Mouse (Mus musculus): Measurements from ENCODE around the gene Ing2. TPM values are rescaled to one million over a fixed set of nuclear protein-coding genes. Genes with fewer than 3 reads are reported as not detected.

Ing2 gene
- total and polyA plus RNA-seq, 3 experiments, result 5.7 to 33.0 (median 32.2) TPM

DNA sequence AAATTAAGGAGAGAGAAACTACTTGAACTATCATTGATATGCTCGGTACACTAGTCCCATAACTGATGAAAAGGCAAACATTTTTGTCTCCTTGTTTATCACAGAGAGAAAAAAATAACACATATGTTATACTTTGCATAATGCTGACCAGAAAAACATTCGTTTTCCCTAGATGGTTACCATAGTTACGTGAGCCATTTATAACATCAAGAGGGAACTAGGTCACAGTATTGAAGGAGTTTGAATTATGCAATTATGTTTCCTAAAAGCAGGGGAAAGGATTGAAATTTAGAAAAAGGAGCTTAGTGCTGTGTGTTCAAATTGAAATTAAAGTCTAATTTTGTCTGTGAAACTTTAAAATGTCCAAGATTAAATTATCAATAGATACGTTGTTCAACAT, 5.0 kb upstream of the Ing2 start:
- DNase-seq (ENCODE audit: low spot score) (no peak), ATAC-seq (ENCODE audit: extremely low read depth, insufficient number of reproducible peaks, low FRiP score, poor library complexity, severe bottlenecking) (no peak)
- H3K4me1 ChIP-seq (ENCODE audit: insufficient read depth, low read depth, low read length), result peaks cover 11% of the 10 kb centered on the region
- H3K4me3 ChIP-seq (ENCODE audit: low read depth, low read length), result no peak overlapping the region
- peaks cover 32% of the 10 kb centered on the region for H3K36me3 ChIP-seq (replicated peaks)
- H3K27me3 ChIP-seq (ENCODE audit: insufficient read depth, low read length), result no peaks in the 10 kb centered on the region
- no peak for TF ChIP-seq GATA1 (IDR thresholded peaks at IDR 0.05; ENCODE audit: borderline replicate concordance, low read length)
- no peak for TF ChIP-seq POLR2AphosphoS5 (IDR thresholded peaks at IDR 0.05; ENCODE audit: insufficient replicate concordance, low read depth, low read length)
- no peak for TF ChIP-seq CTCF (IDR thresholded peaks at IDR 0.05; ENCODE audit: low read depth, low read length)
- TF ChIP-seq TAL1 (conservative IDR thresholded peaks at IDR 0.05; ENCODE audit: low read depth, low read length), result no peak
- TF ChIP-seq GATA2 (IDR thresholded peaks at IDR 0.05; ENCODE audit: borderline replicate concordance, low read depth, low read length), result no peak
- H3K9me3 ChIP-seq (replicated peaks), result no peaks in the 10 kb centered on the region

DNA sequence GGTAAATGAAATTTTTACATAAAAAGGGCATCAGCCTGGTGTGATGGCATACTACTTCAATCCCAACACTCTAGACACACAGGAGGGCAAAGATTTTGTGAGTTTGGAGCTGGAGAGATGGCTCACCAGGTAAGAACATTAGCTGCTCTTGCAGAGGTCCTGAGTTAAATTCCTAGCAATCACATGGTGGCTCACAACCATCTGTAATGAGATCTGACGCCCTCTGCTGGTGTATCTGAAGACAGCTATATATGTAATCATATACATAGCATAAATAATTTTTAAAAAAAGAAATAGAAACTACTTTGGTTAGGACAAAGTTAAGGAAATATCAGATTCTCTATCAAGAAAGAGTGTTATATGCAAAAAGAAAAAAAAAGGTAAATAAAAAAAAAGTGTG, 4.2 kb upstream of the Ing2 start:
- no peak for DNase-seq (ENCODE audit: low spot score)

DNA sequence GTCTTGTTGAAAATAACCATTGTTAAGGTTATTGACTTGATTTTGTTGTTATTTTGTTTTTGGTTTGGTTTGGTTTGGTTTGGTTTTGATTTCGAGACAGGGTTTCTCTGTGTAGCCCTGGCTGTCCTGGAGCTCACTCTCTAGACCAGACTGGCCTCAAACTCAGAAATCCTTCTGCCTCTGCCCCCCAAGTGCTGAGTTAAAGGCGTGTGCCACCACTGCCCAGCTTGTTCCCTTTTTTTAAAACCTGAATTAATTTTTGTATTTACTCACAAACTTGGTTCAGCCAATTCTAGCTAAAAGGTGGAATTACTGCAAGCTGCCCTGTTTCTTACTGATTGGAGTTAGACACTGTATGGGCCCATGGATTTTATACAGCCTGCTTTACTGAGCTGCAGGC, 1.3 kb upstream of the Ing2 start:
- no peak for DNase-seq (ENCODE audit: low spot score)
- Histone ChIP-seq H3K27me3 (ENCODE audit: insufficient read depth, low read length) (no peaks in the 10 kb centered on the region), H3K4me3 (ENCODE audit: low read depth, low read length) (peak overlapping the region; percentile 30; the same call in 1 of the 2 replicates), H3K36me3 (replicated peaks) (peaks cover 25% of the 10 kb centered on the region), H3K4me1 (ENCODE audit: insufficient read depth, low read depth, low read length) (peaks cover 11% of the 10 kb centered on the region), H3K9me3 (replicated peaks) (no peaks in the 10 kb centered on the region)
- TF ChIP-seq CTCF (IDR thresholded peaks at IDR 0.05; ENCODE audit: low read depth, low read length) (no peak), GATA2 (IDR thresholded peaks at IDR 0.05; ENCODE audit: borderline replicate concordance, low read depth, low read length) (no peak), GATA1 (IDR thresholded peaks at IDR 0.05; ENCODE audit: borderline replicate concordance, low read length) (no peak), POLR2AphosphoS5 (IDR thresholded peaks at IDR 0.05; ENCODE audit: insufficient replicate concordance, low read depth, low read length) (no peak), TAL1 (conservative IDR thresholded peaks at IDR 0.05; ENCODE audit: low read depth, low read length) (no peak)
- no peak for ATAC-seq (ENCODE audit: extremely low read depth, insufficient number of reproducible peaks, low FRiP score, poor library complexity, severe bottlenecking)

More for the DNA sequence above, 4.2 kb upstream of the Ing2 start:
- H3K4me3 ChIP-seq (ENCODE audit: low read depth, low read length), result no peak overlapping the region
- no peak for ATAC-seq (ENCODE audit: extremely low read depth, insufficient number of reproducible peaks, low FRiP score, poor library complexity, severe bottlenecking)
- TF ChIP-seq GATA2 (IDR thresholded peaks at IDR 0.05; ENCODE audit: borderline replicate concordance, low read depth, low read length) (no peak), POLR2AphosphoS5 (IDR thresholded peaks at IDR 0.05; ENCODE audit: insufficient replicate concordance, low read depth, low read length) (no peak), GATA1 (IDR thresholded peaks at IDR 0.05; ENCODE audit: borderline replicate concordance, low read length) (no peak), CTCF (IDR thresholded peaks at IDR 0.05; ENCODE audit: low read depth, low read length) (no peak)
- peaks cover 11% of the 10 kb centered on the region for H3K4me1 ChIP-seq (ENCODE audit: insufficient read depth, low read depth, low read length)
- H3K27me3 ChIP-seq (ENCODE audit: insufficient read depth, low read length), result no peaks in the 10 kb centered on the region
- H3K9me3 ChIP-seq (replicated peaks), result no peaks in the 10 kb centered on the region
- peaks cover 32% of the 10 kb centered on the region for H3K36me3 ChIP-seq (replicated peaks)

DNA sequence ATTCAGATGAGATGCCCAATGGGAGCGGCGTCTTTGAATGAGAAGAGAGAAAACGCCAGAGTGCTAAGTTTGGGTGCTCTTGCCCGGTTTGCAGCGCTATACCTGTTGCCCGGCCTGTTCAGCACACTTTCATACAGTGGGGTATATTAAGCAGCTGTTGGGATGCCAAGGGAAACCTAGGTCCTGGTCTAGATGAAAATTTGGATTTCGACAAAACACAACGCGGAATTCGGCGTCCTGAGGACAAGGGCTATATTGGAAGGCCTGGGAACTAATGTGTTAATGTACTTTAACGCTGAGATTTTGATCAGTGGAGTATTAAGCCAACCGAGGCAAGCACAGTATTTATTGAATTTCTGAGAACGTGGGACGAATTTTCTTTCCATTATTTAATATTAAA, 868 bp upstream of the Ing2 start:
- peaks cover 23% of the 10 kb centered on the region for H3K36me3 ChIP-seq (replicated peaks)
- DNase-seq (ENCODE audit: low spot score) (no peak), ATAC-seq (ENCODE audit: extremely low read depth, insufficient number of reproducible peaks, low FRiP score, poor library complexity, severe bottlenecking) (no peak)
- TF ChIP-seq GATA1 (IDR thresholded peaks at IDR 0.05; ENCODE audit: borderline replicate concordance, low read length), result no peak
- TF ChIP-seq GATA2 (IDR thresholded peaks at IDR 0.05; ENCODE audit: borderline replicate concordance, low read depth, low read length), result no peak
- no peak for TF ChIP-seq TAL1 (conservative IDR thresholded peaks at IDR 0.05; ENCODE audit: low read depth, low read length)
- TF ChIP-seq POLR2AphosphoS5 (IDR thresholded peaks at IDR 0.05; ENCODE audit: insufficient replicate concordance, low read depth, low read length), result no peak
- TF ChIP-seq CTCF (IDR thresholded peaks at IDR 0.05; ENCODE audit: low read depth, low read length), result no peak
- H3K9me3 ChIP-seq (replicated peaks), result no peaks in the 10 kb centered on the region
- H3K4me3 ChIP-seq (ENCODE audit: low read depth, low read length), result peak overlapping the region; percentile 99
- no peaks in the 10 kb centered on the region for H3K27me3 ChIP-seq (ENCODE audit: insufficient read depth, low read length)
- peaks cover 11% of the 10 kb centered on the region for H3K4me1 ChIP-seq (ENCODE audit: insufficient read depth, low read depth, low read length)

DNA sequence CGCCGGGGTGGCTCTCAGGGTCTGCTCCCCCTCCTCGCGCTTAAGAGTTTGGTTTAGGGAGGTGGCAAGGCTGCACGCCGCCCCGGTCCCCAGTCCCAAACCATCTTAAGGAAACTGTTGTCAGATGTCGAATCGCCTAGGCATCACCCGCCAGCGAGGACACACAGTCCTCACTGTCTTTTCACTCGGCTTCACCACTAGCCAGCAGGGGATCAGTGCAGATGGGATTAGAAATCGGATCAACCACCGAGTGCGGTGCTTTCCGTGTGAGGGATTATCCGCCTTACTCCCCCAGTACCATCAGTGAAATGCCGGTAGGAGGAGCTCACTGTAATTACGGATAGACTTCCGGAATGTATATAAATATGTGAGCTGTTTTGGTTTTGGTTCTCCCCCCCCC, 430 bp upstream of the Ing2 start:
- H3K9me3 ChIP-seq (replicated peaks), result no peaks in the 10 kb centered on the region
- H3K27me3 ChIP-seq (ENCODE audit: insufficient read depth, low read length), result no peaks in the 10 kb centered on the region
- peaks cover 13% of the 10 kb centered on the region for H3K4me1 ChIP-seq (ENCODE audit: insufficient read depth, low read depth, low read length)
- ATAC-seq (ENCODE audit: extremely low read depth, insufficient number of reproducible peaks, low FRiP score, poor library complexity, severe bottlenecking), result peak; percentile 18; the same call in 1 of the 2 replicates
- peak overlapping the region; percentile 99 for H3K4me3 ChIP-seq (ENCODE audit: low read depth, low read length)
- TF ChIP-seq POLR2AphosphoS5 (IDR thresholded peaks at IDR 0.05; ENCODE audit: insufficient replicate concordance, low read depth, low read length), result no peak
- H3K36me3 ChIP-seq (replicated peaks), result peaks cover 23% of the 10 kb centered on the region
- DNase-seq (ENCODE audit: low spot score), result peak; percentile 66

DNA sequence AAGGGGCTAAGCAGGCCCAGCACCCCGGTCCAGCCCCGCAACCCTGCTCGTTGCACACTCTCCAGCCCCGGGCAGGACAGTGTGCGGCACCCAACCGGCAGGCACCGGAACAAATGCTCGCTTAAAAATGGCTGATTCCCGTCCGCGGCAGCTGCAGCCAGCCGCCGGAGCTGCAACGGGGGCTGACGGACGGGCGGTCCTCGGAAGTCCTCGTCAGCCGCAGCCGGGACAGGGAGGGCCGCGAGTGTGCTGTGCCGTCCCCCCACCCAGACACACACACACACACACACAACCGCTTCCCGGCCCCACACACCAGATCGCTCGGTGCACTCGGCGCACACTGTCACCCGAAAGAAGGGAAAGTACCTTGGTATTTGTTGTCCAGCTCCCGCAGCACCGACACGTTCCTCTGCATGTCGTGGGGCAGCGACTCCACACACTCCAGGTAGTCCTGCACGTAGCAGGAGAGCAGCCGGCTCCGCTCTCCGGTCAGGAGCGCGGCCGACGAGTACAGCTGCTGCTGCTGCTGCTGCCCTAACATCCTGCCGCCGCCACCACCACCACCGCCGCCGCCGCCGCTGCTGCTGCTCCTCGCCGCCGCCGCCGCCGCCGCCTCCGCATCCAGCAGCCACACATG, 1.1 kb downstream of the Ing2 start:
- no peaks in the 10 kb centered on the region for H3K9me3 ChIP-seq (replicated peaks)
- ATAC-seq (ENCODE audit: extremely low read depth, insufficient number of reproducible peaks, low FRiP score, poor library complexity, severe bottlenecking), result no peak
- no peak for DNase-seq (ENCODE audit: low spot score)

More for the DNA sequence above, 1.1 kb downstream of the Ing2 start:
- peak overlapping the region; percentile 99 for H3K4me3 ChIP-seq (ENCODE audit: low read depth, low read length)
- no peaks in the 10 kb centered on the region for H3K27me3 ChIP-seq (ENCODE audit: insufficient read depth, low read length)
- H3K4me1 ChIP-seq (ENCODE audit: insufficient read depth, low read depth, low read length), result peaks cover 13% of the 10 kb centered on the region
- H3K36me3 ChIP-seq (replicated peaks), result peaks cover 28% of the 10 kb centered on the region
- TF ChIP-seq GATA2 (IDR thresholded peaks at IDR 0.05; ENCODE audit: borderline replicate concordance, low read depth, low read length) (no peak), GATA1 (IDR thresholded peaks at IDR 0.05; ENCODE audit: borderline replicate concordance, low read length) (no peak), TAL1 (conservative IDR thresholded peaks at IDR 0.05; ENCODE audit: low read depth, low read length) (no peak), POLR2AphosphoS5 (IDR thresholded peaks at IDR 0.05; ENCODE audit: insufficient replicate concordance, low read depth, low read length) (no peak), CTCF (IDR thresholded peaks at IDR 0.05; ENCODE audit: low read depth, low read length) (no peak)

Measured in G1E (cell line).